Mouse (Mus musculus) adrenal gland, adult (tissue): Measurements from ENCODE around the gene Zfp362.

Experiments
- DNase-seq, 2 experiments: peaks; one replicate each; pipeline ENCODE4 v3.0.0; 2022 to 2023; ENCODE audit warnings: low spot score in 1 of 2; ENCODE audit not compliant: inconsistent age in 2 of 2

The Zfp362 gene

GRCm38 (mm10) chr4:128801675-128802465 lies 4.0 kb downstream of the Zfp362 start:
- DNase-seq = no peak

- peak in 1 of 2 experiments; percentile 5 for DNase-seq
Measured at GRCm38 (mm10) chr4:128796788-128797187, 9.1 kb downstream of the Zfp362 start.

- peak; percentile 26 to 47 for DNase-seq
Measured at GRCm38 (mm10) chr4:128795596-128795995, 10.2 kb downstream of the Zfp362 start.

DNA sequence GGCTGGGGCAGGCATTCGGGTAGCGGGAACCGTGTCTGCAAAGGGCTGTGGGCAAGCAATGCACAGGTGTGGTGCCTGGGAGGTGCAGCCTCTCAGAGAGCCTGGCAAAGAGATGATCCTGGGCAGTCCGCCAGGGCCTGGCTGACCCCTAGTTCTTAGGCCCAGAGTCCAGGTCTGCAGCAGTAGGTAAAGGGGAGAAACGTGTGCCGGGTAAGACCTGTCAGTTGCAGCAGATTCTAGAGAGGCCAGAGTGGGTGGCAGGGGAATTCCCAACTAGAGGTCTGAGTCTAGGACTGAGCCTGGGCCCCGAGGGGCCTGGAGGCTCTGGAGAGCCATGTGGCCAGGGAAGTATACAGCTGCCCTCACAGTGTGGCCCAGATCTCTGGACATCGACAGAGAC lies 11.6 kb downstream of the Zfp362 start:
- no peak for DNase-seq

DNA sequence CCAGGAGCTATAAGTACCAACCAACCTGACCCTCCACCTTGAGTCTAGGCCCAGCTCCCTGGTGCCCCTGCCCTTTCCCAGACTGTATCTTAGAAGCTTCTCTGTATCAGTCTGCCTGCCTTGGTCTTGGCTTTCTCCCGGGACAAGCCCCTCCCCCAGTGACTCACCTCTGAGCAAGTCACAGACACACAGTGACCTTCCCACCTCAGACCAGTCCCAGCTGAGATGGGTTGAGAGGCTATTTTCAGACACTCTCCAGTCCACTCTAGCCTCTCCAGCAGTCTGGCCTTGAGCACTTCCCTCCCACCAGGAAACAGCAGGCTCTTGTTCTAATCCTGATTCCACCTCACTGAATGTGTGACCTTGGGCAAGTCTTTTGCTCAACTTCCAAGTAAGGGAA lies 12.1 kb downstream of the Zfp362 start:
- peak; percentile 93 to 95 for DNase-seq

GRCm38 (mm10) chr4:128789646-128790045 lies 16.2 kb downstream of the Zfp362 start:
- no peak for DNase-seq

GRCm38 (mm10) chr4:128788108-128788507 lies 17.7 kb downstream of the Zfp362 start:
- no peak for DNase-seq

- no peak for DNase-seq
Measured at GRCm38 (mm10) chr4:128787023-128787939, 18.6 kb downstream of the Zfp362 start.

DNA sequence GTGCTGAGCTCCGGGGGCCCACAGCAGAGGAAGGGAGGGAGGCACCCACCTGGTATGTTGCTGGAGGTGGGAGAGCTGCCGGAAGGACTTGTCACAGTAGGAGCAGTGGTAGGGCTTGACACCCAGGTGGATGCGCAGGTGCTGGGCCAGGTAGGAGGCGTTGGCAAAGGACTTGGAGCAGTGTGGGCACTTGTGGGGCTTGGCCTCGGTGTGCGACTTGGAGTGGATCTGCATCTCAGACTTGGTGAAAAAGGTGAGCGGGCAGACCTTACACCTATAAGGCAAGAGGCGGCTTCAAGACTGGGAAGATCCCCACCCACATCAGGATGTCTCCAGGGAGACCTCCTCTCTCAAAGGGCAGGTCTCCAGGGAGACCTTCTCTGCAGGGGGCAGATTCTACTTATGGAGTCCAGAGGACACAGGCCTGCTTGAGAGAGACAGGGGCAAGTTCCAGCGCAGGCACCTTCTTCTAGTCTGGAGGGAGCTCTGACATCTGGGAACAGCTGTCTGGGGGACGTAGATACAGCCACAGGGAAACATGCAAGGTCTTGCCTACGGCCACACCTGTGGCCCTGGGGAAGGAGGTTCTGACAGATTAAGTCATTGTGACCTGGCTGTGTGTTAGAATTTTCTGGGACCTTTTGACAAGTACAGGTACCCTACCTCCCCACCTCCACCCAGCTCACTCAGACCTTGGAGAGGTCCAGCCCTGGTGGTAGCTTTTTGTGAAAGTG lies 19.8 kb downstream of the Zfp362 start:
- no peak for DNase-seq

DNA sequence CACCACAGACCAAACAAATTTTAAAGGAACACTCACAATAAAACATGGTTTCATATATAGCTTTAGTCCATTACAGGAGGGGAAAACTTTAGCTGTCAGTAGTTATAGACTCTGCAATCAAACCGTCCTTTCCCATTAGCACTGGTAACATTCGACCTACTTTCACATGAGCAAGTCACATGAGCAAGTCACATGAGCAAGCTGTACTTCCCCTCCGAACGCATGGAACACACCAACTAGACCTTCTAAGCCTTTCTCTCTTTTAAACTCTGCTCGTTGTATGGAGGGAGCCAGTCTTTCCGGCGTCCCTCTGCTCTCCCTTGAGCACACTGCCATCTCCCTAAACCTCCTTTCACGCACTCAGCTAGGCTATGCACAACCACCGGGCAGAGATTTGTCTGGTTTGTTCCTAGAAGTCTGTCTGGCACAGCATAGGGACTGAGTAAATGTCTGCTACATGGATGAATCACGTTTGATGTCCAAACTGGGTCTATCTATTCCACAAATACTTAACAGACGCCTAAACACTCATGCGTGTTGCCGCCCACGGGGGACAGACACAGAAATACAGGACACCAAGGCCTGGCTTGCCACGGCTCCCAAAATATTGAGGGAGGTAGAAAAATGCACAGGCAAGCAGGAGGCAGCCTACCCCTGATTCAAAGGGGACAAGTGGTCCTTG lies 20.8 kb downstream of the Zfp362 start:
- DNase-seq = no peak

GRCm38 (mm10) chr4:128782645-128783044 lies 23.2 kb downstream of the Zfp362 start:
- DNase-seq = no peak

DNA sequence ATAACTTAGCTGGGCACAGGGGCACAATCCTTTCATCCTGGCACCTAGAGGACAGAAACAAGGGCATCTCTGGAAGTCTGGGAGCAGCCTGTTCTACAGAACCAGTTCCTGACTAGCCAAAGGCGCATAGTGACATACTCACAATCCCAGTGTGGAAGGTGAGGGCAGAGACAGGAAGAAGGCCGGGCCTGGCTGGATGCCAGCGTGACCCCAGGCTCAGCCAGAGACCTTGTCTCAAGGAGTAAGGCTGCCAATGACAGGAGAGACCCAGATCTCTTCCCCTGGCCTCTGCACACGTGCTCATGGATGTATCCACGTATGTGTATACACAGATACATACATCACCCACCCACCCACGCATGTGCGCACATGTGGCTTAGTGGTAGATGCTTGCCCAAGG lies 23.8 kb downstream of the Zfp362 start:
- no peak for DNase-seq

DNA sequence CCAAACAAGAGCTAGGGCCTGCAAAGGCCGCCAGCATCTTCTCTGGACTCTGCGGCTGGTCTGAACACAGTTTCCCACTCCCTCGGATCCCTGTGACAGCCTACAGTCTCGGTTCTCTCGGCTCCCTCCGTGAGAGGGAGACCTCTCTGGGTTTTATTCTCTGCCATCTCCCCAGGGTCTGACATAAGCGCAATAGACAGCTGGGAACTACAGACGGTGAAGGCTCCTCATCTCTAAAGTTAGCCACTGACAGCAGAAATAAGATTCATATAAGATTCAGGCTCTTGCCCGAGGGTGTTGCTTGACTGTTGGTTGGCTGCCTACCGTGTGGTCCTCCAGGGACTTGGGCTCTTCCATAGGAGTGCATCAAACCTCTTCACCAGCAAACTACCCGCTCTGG lies 28.3 kb downstream of the Zfp362 start:
- DNase-seq = no peak

GRCm38 (mm10) chr4:128776568-128777289 lies 29.1 kb downstream of the Zfp362 start:
- peak; percentile 69 to 94 for DNase-seq

- DNase-seq = peak; percentile 52 to 81
Measured at GRCm38 (mm10) chr4:128774467-128774866, 31.4 kb downstream of the Zfp362 start.

GRCm38 (mm10) chr4:128773820-128774219 lies 32.0 kb downstream of the Zfp362 start:
- DNase-seq = no peak

DNA sequence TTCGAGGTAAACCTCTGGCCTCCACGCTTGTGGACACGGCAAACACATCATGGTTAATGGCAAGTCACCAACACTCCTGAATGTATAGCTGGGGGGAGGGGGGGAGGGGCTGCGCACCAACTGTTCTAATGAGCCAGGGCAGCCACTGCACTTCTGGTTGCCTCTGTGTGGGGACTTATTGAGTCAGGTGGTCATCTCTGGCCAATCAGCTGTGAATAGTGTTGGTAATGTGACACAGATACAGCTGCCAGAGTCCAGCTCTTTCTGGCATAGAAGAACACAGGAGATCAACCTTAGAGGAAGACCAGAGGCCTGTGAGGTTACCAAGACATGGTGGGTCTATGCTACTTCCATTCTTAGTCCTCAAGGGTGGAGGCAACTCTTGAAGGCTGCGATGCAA lies 35.1 kb downstream of the Zfp362 start:
- DNase-seq = no peak

DNA sequence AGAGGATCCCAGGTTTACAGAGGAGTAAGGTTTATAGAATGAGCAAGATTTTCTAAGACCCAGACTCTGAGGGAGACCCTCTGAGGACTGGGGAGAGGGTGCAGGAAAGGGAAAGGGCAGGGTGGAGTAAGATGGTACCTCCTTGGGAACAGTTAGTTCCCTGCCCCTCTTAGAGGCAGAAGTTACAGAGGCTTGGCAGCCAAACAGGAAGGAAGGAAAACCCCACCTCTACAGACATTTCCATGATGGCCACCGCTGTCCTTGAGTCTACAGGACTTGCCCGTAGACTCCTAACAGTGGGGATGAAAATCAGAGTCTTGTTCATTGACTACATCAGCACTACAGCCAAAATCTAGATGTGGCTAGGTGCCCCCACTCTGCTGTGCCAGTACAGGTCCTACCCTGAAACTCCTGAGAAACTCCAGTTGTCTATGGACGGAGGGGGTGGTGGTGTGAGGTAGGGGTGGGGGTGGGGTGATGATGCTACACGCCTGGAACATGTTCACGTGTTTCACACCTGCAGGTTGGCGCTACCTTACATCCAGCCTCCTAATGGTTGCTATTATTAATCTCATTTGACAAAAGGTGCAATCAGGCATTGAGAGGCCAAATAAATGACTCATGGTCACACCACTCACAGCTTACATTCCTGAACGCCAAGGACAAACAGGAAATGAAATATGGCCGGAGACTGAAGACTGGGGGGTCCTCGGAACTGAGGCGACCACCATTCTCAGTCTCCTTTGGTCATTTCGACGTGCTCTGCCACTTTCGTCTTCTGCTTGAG lies 36.1 kb downstream of the Zfp362 start:
- no peak for DNase-seq

GRCm38 (mm10) chr4:128768120-128768519 lies 37.7 kb downstream of the Zfp362 start:
- DNase-seq = no peak
